Mouse (Mus musculus) cerebellum, adult 2 months (tissue): ENCODE results near the gene Mkrn3. TPM values are rescaled to one million over a fixed set of nuclear protein-coding genes. Genes with fewer than 3 reads are reported as not detected.

Source experiments
- DNase-seq, 2 experiments: peaks; one replicate each; pipeline ENCODE4 v3.0.0; 2021
- H3K27ac ChIP-seq: fragments of 200-500 bp; 2 replicates; pipeline ENCODE4 v1.5.1; 2012; ENCODE audit warnings: low read length, control low read depth, inconsistent platforms; ENCODE audit not compliant: insufficient read depth
- H3K27me3 ChIP-seq: fragments of 200-500 bp; 2 replicates; pipeline ENCODE4 v1.6.1; 2012; ENCODE audit warnings: inconsistent platforms, mild to moderate bottlenecking, low read length, moderate library complexity; ENCODE audit not compliant: control insufficient read depth, insufficient read depth
- H3K4me1 ChIP-seq: fragments of 200-500 bp; 2 replicates; pipeline ENCODE4 v1.6.1; 2011; ENCODE audit warnings: low read length; ENCODE audit not compliant: control insufficient read depth, insufficient read depth
- H3K4me3 ChIP-seq: fragments of 200-500 bp; replicated peaks from 2 replicates; pipeline ENCODE3; 2011; ENCODE audit warnings: mild to moderate bottlenecking, low read depth, low read length, control low read depth; ENCODE audit not compliant: insufficient read depth
- CTCF ChIP-seq: fragments of 200-500 bp; IDR thresholded peaks from 2 replicates; pipeline ENCODE4 v1.5.1; 2011; ENCODE audit warnings: low read depth, mild to moderate bottlenecking, control low read depth, low read length, moderate library complexity, borderline replicate concordance; ENCODE audit not compliant: insufficient read depth
- POLR2A ChIP-seq: fragments of 200-500 bp; IDR thresholded peaks from 2 replicates; pipeline ENCODE4 v1.6.1; 2011; ENCODE audit warnings: low read length, control low read depth, borderline replicate concordance; ENCODE audit not compliant: insufficient read depth
- WGBS: fragments of 180-500 bp; shearing (Covaris S2); methylation state at CpG from one replicate; pipeline ENCODE4 v1.1.7; 2018; 5-methylcytosine and 5-hydroxymethylcytosine counted together
- polyA plus RNA-seq: library from polyadenylated mRNA; depleted of rRNA; stranded (reverse); fragments of >200 nt; gene quantifications from 2 replicates; pipeline ENCODE4 v1.2.3, GENCODE M21; 2012; rRNA removed

The Mkrn3 gene
- 6.7 and 6.9 TPM in 2 replicates for polyA plus RNA-seq

GRCm38 (mm10) chr7:62419493-62420360, at the start of gene Mkrn3:
Gene Mkrn3, minus strand, starts transcription at chr7:62420139.
- TF ChIP-seq CTCF (no peak), POLR2A (peak; percentile 68; the same call in 1 of the 2 replicates)
- H3K4me3 ChIP-seq, result peak within 1 kb of the TSS; percentile 55
- 28% methylated on average over 49 of the region's 49 CpGs for WGBS
- H3K4me1 ChIP-seq, result no peaks in the 10 kb centered on the region
- no peak within 1 kb of the TSS for H3K27ac ChIP-seq
- peak; percentile 69 for DNase-seq
- no peaks in the 10 kb centered on the region; the same call in 1 of the 2 replicates for H3K27me3 ChIP-seq

DNA sequence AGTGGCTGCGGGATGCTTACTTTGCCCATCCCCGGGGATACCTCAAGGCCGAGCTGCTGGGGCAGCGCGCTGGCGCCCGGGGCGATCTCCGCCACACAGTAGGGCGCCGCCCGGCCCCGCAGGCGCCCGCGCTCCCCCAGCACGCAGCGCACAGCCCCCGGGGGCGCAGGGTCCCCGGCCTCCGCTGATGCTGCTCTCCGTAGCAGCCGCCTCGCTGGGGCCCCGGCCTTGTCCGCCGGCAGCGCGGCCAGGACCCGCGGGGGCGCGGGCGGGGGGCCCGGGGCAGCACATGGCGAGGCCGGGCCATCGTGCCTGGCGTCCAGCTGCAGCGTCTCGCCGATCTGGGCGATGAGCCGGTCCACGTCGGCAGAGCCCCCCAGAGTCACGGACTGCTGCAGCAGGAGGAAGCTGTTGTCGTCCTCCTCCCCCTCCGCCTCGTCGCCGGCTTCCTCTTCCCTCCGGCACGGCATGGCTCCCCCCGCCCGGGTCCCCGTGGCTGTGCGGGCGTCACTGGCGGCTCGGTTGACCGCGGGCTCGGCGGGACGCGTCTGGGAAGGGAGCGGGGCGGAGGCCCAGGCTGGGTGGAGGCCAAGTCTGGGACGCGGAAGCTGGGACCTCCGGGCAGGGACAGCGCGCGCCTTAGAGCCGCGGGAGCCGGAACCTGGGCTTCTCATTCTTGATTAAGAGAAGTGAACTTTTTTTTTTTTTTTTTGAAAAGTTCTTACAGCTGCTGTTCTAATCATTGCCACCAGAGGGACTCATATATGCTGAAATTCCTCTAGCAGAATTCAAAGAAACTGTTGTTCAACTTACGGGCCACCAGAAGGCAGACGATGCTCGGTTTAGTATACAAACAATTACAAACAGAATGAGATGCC, 44.2 kb upstream of the Mkrn3 start, which contains the start of gene Peg12:
Peg12 (minus strand) TSS at position 633 of the 878 bp plus-strand sequence.
- 24% methylated on average over 82 of the region's 82 CpGs for WGBS
- no peak within 1 kb of the TSS for H3K27ac ChIP-seq

GRCm38 (mm10) chr7:62463007-62463877, 43.3 kb upstream of the Mkrn3 start:
- no peak overlapping the region for H3K27ac ChIP-seq
- peak; percentile 1 to 12 for DNase-seq

More for the DNA sequence above, 44.2 kb upstream of the Mkrn3 start, which contains the start of gene Peg12:
- TF ChIP-seq CTCF (no peak), POLR2A (no peak)
- peak; percentile 11 to 21 for DNase-seq
- Histone ChIP-seq H3K27me3 (no peaks in the 10 kb centered on the region), H3K4me3 (peak within 1 kb of the TSS; percentile 33), H3K4me1 (no peaks in the 10 kb centered on the region)

GRCm38 (mm10) chr7:62462229-62463006, 42.5 kb upstream of the Mkrn3 start:
- Histone ChIP-seq H3K4me1 (no peaks in the 10 kb centered on the region), H3K4me3 (no peak overlapping the region), H3K27me3 (no peaks in the 10 kb centered on the region), H3K27ac (no peak overlapping the region)
- 28% methylated on average over 13 of the region's 13 CpGs for WGBS
- TF ChIP-seq CTCF, result no peak
- TF ChIP-seq POLR2A, result no peak
- DNase-seq, result no peak

More at GRCm38 (mm10) chr7:62463007-62463877, 43.3 kb upstream of the Mkrn3 start:
- H3K4me3 ChIP-seq, result peak overlapping the region; percentile 4
- H3K27me3 ChIP-seq, result no peaks in the 10 kb centered on the region
- 30% methylated on average over 55 of the region's 55 CpGs for WGBS
- no peaks in the 10 kb centered on the region for H3K4me1 ChIP-seq
- TF ChIP-seq CTCF, result no peak
- TF ChIP-seq POLR2A, result no peak

GRCm38 (mm10) chr7:62452353-62452752, 32.4 kb upstream of the Mkrn3 start:
- TF ChIP-seq CTCF, result no peak
- no peak for TF ChIP-seq POLR2A
- Histone ChIP-seq H3K27me3 (no peaks in the 10 kb centered on the region), H3K27ac (no peak overlapping the region), H3K4me3 (no peak overlapping the region), H3K4me1 (no peaks in the 10 kb centered on the region)
- WGBS, result 23% methylated on average over 2 of the region's 2 CpGs
- no peak for DNase-seq

GRCm38 (mm10) chr7:62445431-62446165, 25.7 kb upstream of the Mkrn3 start:
- no peak for DNase-seq
- H3K4me3 ChIP-seq, result no peak overlapping the region
- no peak for TF ChIP-seq POLR2A
- no peak for TF ChIP-seq CTCF
- H3K4me1 ChIP-seq, result no peaks in the 10 kb centered on the region
- no peak overlapping the region for H3K27ac ChIP-seq
- no peaks in the 10 kb centered on the region for H3K27me3 ChIP-seq
